Mouse (Mus musculus) cortical plate, adult 2 months (tissue): ENCODE measurements at regions not wholly inside any gene's neighbourhood (a gene's known extent, or its start where the extent isn't known, plus 50 kb on each side); places are given as distances from the start of the nearest gene placed in this dataset.

ENCODE experiments used
- CTCF ChIP-seq: fragments of 200-500 bp; IDR thresholded peaks from 2 replicates; pipeline ENCODE4 v1.5.1; 2011; ENCODE audit warnings: mild to moderate bottlenecking, control low read depth, low read length; ENCODE audit not compliant: insufficient read depth; ENCODE audit errors: extremely low read depth
- POLR2A ChIP-seq: fragments of 200-500 bp; IDR thresholded peaks from 2 replicates; pipeline ENCODE4 v1.6.1; 2011; ENCODE audit warnings: mild to moderate bottlenecking, low read length, control low read depth; ENCODE audit not compliant: insufficient read depth; ENCODE audit errors: extremely low read depth

GRCm38 (mm10) chr12:70679701-70680425, 145.5 kb upstream of the Frmd6 start:
- TF ChIP-seq CTCF (no peak), POLR2A (no peak)
